Mouse (Mus musculus) MEL-GATA-1-ER (cell line): ENCODE results near the gene Tulp4.

ENCODE experiments used
- DNase-seq: peaks from one replicate; pipeline ENCODE4 v3.0.0-alpha.2; 2012; ENCODE audit warnings: low read depth; ENCODE audit errors: extremely low read depth

Tulp4 gene

GRCm38 (mm10) chr17:6106361-6107014 lies at the start of gene Tulp4:
Gene Tulp4, plus strand, starts transcription at chr17:6106437.
- peak; percentile 70 for DNase-seq

GRCm38 (mm10) chr17:6062793-6063192 lies 43.4 kb upstream of the Tulp4 start:
- no peak for DNase-seq

DNA sequence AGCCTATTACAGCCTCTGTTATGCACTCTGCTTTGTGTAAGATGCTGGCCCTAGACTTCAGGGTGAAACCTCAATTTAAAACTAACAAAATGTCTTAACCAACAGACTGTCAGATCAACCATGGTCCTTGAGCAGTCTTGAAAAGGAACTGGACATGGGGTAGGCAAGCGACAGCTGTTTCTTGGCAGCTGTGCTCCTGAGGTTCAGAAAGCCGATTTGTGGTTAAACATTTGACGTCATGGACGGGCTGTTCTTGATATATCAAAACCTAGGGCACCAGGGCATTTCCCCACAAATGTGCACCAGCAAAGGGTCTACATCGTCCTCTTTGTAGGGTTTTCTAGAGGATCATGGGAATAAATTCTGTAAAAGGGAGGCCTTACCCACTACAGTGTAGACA lies 42.7 kb upstream of the Tulp4 start:
- DNase-seq = no peak

DNA sequence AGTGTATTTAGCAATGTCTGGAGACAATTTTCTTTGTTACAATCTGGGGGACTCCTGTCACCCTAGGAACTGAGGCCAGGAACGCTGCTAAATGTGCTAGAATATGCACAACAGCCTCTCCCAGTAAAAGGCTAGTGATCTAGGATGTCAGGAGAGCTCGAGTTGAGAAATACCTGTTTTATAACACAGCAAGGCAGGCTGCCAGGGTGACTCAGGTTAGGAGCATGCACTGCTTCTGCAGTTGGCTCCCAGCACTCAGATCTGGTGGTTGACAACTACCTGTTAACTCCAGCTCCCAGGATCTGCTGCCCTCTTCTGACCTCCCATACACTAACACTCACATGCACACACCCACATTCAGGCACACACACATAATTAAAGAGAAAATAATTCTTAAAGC lies 40.2 kb upstream of the Tulp4 start:
- DNase-seq = no peak

DNA sequence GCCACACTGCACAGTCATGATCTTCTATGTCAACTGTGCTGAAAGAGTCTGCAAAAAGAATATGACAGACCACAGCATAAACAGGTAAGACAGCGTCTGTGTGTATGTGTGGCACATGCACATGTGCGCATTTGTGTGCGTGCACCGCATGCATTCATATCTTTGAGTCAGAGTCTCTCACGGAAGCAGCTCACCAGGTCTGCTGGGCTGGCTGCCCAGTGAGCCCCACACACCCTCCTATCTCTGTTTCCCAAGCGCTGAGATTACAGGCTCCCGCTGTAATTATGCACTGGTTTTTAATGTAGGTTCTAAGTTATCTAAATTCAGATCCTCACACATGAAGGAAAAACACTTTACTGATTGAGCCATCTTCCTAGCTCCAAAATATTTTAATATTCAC lies 38.6 kb upstream of the Tulp4 start:
- no peak for DNase-seq

GRCm38 (mm10) chr17:6069866-6070265 lies 36.4 kb upstream of the Tulp4 start:
- DNase-seq = no peak

DNA sequence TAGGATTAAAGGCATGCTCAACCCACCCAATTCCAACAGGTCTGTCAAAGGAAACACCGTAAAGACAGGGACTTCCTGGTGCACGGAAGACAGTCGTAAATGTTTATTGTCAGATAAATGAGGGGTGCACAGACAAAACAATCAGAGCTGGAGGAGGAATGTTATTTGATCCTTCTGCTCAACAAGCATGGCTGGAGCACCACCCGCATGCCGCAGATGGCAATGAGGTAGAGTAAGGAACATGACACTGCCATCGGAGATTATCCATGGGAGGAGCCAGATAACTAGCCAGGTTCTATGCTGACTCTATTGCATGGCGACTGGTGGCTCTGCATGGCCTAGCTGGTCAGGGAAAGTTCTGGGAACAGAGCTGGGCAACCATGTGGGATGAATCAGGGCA lies 32.8 kb upstream of the Tulp4 start:
- DNase-seq = no peak

DNA sequence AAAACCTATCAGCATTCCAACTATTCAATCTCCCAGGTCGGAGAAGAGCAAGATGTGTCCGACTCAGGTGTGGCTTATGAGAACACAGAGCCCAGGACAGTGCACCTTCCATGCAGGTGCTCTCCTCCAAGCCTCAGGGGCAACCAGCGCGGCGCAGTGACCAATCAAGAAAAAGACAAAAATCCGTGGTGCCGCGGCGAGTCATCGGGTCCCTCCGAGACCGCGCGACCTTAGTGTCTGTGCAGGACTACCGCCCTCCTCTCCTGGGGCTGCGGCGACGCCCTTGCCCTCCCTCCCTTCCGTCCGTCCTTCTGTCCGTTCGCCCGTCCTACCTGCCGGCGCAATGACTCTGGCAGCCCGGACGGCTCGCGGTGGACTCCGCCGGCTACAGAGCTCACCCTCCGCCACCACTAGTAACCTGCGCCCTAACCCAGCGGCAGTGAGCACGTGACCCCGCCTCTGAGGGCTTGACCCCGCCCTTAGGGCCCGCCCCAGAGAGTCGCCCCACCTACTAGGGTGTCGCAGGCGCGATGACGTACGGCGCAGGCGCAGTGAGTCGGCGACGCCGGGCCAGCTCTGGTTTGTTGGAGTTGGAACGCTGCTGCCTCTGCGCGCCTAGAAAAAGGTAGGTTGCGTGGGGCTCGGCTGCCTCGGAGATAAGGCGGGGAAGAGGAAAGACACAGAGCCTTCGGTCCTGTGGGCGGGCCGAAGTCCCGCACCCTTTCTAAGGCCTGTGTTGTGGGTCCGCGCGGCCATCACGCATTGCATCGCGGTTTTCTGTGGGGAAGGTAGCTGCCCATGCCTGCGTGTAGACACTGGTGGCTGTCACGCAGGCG lies 26.7 kb upstream of the Tulp4 start, which contains the start of the genes Serac1 and Gtf2h5:
TSS of gene Serac1 (minus strand) at position 455 of the 836 bp plus-strand sequence.
TSS of gene Gtf2h5 (plus strand) at position 500 of the 836 bp plus-strand sequence.
- peak; percentile 73 for DNase-seq

DNA sequence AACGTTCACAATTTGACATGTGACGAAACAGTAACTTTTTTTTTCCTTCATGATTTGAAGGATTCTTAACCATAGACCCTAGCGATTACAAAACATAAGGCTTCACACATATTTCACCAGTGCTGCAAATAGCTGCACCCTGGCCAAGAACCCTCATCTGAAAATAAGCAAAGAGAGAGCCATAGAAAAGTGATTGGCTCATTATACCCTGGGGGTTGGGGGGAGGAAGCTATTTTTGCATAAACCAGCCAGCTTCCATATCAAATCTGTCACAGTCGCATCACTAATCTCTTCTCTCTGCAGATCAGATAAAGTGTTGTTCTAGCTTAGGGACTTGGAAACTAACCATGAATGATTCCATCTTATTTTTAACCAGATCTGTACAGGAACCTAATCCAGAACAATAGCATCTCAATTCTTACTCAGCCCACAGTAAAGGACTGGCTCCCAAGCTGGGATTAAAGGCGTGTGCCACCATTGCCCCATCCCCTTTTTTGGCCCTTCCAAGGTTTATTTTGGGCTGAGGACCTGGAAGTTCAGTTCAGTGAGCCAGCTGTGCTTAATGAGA lies 22.8 kb upstream of the Tulp4 start:
- DNase-seq = no peak

GRCm38 (mm10) chr17:6091604-6092003 lies 14.6 kb upstream of the Tulp4 start:
- no peak for DNase-seq

GRCm38 (mm10) chr17:6095579-6095978 lies 10.7 kb upstream of the Tulp4 start:
- no peak for DNase-seq

DNA sequence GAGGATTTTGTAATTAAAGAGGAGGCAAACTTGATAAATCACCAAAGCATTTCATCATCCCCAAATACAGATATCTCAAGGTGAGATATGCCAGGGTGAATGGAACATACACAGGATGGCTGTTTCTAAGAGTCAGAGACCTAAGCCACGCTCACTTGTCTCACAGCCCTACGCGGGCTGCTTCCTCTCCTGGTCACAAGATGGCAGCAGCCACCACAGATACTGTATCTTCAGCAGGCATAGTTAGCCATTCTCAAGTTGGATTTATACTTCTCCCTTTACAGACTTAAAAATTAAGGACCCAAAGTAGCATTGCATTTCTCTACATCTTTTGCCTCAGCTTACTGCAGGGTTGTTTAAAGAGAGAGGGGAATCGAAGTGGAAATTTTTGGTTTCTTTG lies 8.4 kb upstream of the Tulp4 start:
- DNase-seq = no peak

GRCm38 (mm10) chr17:6102287-6102686 lies 4.0 kb upstream of the Tulp4 start:
- no peak for DNase-seq

DNA sequence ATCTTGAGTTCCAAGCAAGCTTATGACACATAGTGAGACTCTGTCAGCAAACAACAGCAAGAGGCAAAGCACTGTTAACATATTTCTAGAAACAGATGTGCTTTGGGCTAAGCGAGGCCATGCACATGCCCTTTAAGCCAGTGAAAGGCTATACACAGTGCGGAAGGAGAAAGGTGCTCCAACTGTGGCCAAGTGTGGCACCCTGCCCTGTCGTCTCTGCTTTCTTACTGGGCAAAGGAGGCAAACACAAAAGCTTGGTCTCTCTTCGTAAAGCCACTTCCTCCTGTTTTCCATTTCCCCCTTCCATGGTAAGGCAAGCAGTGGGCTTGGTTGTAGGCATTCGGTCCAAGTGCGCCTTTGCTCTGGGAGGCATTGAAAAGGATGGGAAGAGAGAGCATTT lies 2.7 kb upstream of the Tulp4 start:
- no peak for DNase-seq

- DNase-seq = no peak
Measured at GRCm38 (mm10) chr17:6107015-6107601, 871 bp downstream of the Tulp4 start.

DNA sequence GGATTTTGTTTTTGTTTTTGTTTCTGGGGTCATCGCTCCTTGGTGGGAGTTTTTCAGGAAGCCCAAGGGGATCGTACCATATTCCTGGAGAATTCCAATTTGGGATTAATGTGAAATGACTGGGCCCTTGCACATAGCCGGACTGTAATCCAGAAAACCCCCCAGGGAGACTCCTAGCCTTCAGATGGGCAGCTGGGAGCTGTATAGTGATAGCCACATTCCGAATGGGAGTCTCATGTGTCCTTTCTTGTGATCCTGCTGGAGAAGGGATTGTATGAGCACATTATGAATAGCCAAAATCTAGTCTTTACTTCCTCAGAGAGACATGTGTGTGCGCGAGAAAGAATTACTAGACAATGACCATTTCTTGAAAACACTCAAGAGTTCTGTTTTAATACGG lies 1.9 kb downstream of the Tulp4 start:
- DNase-seq = no peak

DNA sequence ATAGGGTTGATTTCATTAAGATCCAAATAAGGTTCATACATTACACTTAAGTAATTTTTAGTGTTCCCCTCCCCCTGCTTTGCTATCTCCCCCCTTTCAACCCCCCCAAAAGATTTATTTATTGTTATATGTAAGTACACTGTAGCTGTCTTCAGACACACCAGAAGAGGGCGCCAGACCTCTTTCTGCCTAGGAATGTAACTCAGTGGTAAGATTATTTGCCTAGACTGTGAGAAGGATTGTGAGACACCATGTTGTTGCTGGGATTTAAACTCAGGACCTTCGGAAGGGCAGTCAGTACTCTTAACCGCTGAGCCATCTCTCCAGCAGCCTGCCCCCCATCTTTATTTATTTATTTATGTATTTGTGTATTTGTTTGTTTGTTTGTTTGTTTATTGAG lies 4.7 kb downstream of the Tulp4 start:
- no peak for DNase-seq

GRCm38 (mm10) chr17:6113653-6114052 lies 7.4 kb downstream of the Tulp4 start:
- DNase-seq = no peak

- DNase-seq = no peak
Measured at GRCm38 (mm10) chr17:6115085-6115484, 8.8 kb downstream of the Tulp4 start.

- DNase-seq = no peak
Measured at GRCm38 (mm10) chr17:6117148-6117725, 11.0 kb downstream of the Tulp4 start.

- DNase-seq = no peak
Measured at GRCm38 (mm10) chr17:6117917-6118316, 11.7 kb downstream of the Tulp4 start.

DNA sequence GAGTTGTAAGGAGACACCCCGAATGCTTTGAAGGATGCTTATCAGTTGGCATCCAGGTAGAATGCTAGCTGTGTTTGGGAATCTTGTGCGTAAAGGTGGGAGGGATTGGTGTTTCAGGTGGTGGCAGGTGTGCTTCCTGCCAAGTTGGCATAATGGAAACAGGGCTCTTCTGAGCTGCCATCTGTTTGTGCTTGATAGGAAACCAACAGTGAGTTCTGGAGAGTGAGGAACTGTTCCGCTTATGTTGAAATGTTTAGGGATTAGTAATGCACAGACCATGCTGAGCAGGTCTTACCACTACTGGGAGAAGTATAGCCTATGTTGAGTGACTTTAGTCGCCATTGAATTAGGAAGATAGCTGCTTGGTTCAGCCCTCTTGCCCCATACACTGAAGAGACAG lies 12.6 kb downstream of the Tulp4 start:
- DNase-seq = no peak
